Mouse (Mus musculus) layer of hippocampus, adult 18-20 months (tissue): ENCODE data around the gene Notch3. TPM values are rescaled to one million over a fixed set of nuclear protein-coding genes. Genes with fewer than 3 reads are reported as not detected.
"Not testable (repeated sequence)": the region's sequence is repeated elsewhere in the genome, so short reads cannot be mapped to it uniquely, and the experiment has no call there.

Source experiments
- DNase-seq, 2 experiments: peaks; one replicate each; pipeline ENCODE4 v3.0.0; 2022; ENCODE audit warnings: low spot score in 2 of 2
- total RNA-seq, 2 experiments: library from RNA; stranded (reverse); gene quantifications; 2 replicates each; pipeline ENCODE4 v1.2.3; 2021

Notch3 gene
- total RNA-seq, 2 experiments from 2014 or later: 4.4 to 5.0 TPM

DNA sequence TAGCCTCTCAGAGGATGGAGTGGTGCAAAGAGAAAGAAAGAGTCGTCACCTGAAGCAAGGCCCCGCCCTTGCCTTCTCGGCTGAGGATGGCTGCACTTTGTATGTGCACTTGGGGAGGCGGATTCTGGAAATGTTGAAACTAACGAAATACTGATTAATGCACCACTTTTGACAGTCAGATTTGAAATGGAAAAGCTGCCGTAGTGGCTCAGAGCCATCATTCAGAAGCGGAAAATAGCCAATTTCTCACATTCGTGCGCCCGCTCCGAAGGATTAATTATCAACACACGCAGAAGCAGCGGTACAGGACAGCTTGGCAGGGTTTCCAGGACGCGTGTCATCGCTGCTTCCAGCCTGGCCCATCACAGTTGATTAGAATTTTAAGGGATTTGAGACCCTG, 47.5 kb downstream of the Notch3 start:
- DNase-seq: peak; percentile 59 to 80

DNA sequence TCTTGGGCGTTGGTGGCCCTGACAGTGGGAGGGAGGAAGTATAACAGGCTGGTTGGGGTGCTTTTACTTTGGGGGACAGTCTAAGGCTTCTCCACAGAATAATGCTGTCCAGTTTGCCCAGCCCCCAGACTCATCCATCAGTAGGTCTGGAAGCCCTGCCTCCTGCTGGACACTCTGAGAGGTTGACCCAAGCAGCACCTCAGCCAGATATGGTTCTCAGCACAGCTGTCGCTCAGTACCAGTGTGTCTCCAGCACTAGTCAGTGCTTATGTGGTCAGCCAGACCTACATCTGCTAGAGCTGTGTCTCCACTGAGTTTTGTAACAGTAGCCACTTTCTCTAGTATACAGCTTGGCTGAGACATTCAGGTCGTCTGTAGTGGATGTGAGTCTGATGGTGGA, 48.2 kb downstream of the Notch3 start:
- DNase-seq: no peak

DNA sequence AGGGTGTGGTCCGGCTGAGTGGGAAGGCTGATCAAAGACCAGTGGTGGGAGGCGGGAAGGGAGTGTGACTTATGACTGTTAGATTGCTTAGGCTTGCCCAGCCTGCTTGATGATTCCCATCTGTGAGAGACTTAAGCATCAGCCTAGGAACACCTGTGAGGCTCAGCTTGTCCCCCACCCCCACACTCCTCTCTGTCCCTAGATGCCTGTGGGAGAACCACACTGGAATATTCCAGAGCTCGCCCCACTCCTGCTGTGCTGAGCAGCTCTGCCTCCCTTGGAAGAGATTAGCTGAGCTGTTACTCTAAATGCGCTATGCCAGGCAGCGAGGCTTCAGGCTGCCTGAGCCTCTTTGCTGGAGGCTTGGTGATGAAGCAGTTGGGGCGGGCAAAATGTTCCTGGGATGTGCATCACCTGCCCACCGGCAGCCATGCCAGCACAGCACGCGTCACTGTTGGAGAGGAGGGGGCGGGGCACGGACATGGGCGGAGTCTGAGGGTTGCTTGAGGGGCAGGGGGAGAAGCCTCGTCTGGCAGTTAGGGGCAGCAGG, 48.7 kb downstream of the Notch3 start:
- peak; percentile 48 to 73 for DNase-seq

DNA sequence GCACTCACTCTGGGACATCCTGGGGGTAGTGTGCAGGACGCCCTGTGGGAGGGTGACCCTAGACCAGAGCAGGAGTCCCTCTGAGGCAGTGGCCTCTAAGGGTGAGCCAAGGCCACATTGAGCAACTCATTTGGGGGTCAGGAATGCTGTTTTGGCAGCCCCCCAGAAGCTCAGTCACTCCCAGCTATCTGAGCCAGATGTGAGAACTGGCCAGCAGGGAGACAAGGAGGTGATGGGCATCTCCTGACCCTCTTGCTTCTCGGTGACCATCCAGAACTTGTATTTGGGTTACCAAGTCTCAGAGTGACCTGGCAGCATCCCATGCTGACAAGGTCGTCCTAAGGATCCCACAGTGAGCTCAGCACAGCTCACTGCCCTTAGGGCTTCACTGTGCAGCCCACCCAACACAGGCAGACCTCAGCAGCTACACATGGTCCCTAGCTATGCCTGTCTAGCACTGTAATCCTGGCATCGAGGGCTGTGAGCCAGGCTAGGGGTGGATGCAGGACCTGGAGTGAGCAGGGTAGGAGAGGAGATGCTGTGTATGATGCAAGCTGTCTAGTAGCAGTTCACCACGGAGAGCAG, 49.3 kb downstream of the Notch3 start:
- DNase-seq: no peak

DNA sequence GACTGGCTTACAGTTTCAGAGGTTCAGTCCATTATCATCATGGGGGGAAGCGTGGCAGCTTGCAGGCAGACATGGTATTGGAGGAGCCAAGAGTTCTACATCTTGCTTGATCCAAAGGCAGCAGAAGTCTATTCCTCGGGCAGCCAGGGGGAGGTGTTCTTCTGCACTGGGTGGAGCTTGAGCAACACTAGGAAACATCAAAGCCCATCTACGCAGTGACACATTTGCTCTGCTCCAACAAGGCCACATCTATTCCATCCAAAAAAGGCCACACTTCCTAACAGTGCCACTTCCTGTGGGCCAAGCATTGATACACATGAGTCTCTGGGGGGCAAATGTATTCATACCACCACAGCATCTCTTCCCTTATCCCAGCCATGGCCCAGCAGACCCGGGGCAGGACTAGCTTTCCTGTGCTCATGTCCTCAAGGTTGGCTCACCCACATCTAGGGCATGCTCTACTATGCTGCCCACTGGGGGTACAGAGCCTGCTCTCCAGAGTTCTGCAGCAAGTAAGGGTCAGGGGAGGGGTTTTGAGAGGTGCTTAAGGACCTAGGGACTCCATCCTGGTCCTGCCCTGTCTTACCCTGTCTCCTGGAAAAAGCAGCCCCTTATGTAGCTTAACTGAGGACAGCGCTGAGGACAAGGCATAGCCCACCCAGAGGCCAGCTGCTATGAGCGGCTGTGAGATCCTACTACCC, 49.9 kb downstream of the Notch3 start:
- no peak for DNase-seq

DNA sequence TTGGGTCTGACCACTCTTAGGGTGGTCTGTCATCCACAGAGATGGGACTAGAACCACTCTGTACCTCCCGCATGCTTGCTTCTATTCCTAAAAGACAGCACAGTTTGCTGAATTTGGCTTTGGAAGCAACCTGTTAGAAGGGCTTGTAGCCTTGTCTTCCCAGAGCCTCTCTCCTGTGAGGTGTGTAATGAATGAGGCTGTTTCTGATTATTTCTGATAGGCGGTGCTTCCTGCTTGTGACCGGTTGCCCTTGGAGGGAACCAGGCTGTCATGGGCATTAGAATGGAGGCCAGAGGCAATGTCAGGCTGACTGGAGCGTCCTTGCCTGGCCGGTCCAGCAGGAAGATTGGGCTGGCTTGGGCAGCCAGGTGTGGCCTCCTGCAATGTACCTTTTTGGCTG, 52.2 kb downstream of the Notch3 start:
- DNase-seq: not testable (repeated sequence)

DNA sequence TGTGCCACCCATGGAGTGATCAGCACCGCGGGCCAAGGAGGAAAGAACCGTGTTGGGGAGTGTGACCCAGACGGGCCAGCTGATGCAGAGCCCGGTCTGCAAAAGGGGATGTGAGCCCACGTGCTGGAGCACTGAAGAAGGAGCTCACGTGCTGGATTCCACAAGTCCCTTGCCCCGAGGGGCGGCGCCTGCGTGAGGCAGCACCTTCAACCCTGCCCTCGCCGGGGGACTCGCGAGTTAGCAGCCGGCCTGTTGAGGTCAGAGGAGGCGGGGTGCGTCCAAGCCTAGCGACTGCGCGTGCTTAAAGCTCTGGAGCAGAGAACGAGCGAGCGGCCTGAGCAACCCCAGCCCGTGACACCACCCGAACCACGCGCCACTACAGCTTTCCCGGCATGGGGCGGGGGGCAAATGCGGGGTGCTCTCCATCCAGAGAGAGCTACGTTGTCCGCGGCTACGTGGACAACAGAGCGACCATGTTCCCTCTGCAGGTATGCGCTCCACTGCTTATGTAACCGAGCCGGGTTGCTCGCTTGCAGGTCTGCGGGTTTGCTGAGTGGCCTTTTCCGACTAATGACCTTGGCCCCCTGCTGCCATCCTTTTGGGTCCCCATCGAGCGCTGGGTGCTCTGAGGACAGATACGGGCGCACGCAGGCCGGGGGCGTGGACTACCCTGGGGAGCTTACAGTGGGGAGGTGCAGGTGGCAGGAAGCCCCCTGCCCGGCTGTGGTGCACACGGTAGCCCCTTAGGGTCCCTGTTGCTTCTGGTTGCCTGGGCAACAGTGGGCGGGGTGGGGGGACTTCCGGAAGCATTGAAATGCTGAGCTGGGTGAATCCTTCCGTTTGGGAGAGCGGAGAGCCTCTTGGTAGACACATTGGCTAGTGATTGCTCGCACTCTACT, 52.9 kb downstream of the Notch3 start:
- peak in 1 of 2 experiments; percentile 39 for DNase-seq

DNA sequence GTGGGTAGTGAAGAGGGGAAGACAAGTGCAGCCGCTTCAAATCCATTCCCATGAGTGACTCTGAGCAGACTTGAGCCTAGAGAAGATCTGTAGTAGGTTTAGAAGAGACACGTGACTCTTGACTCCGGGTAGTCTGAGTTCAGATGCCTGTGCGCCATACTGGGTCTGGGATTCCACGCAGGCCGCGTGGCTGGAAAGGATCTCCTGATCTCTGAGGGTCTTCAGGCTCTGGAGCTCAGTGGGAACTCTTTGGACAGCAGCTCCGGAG, 53.5 kb downstream of the Notch3 start:
- no peak for DNase-seq

DNA sequence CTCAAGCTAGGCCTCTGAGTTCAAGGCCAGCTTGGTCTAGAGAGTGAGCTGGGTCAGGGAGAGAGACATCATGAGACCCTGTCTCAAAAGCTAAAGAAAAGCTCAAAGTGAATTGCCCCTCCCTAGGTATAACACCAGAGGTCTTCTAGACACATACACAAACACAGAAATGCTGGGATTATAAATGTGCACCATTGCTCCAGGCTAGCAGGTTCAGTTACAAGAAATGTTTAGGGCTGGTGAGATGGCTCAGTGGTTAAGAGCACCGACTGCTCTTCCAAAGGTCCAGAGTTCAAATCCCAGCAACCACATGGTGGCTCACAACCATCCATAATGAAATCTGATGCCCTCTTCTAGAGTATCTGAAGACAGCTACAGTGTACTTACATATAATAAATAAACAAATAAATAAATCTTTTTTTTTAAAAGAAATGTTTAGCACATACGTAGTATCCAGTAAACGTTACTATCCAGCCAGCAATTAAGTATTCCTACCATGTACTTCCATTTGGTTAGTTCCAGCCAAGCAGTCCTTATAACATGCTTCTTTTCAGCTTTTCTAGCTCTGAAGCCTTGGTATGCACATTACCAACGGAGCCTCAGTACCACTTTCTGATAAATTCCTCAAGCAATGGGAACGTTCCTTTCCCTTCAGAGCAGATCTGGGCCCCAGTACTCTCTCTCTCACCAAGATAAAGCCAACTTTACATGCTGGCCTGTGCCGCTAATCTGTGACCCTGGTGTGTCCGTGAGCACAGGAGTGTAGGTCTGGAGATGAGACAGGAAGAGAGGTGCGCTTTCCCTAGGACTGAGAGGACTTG, 54.0 kb downstream of the Notch3 start:
- DNase-seq: no peak

DNA sequence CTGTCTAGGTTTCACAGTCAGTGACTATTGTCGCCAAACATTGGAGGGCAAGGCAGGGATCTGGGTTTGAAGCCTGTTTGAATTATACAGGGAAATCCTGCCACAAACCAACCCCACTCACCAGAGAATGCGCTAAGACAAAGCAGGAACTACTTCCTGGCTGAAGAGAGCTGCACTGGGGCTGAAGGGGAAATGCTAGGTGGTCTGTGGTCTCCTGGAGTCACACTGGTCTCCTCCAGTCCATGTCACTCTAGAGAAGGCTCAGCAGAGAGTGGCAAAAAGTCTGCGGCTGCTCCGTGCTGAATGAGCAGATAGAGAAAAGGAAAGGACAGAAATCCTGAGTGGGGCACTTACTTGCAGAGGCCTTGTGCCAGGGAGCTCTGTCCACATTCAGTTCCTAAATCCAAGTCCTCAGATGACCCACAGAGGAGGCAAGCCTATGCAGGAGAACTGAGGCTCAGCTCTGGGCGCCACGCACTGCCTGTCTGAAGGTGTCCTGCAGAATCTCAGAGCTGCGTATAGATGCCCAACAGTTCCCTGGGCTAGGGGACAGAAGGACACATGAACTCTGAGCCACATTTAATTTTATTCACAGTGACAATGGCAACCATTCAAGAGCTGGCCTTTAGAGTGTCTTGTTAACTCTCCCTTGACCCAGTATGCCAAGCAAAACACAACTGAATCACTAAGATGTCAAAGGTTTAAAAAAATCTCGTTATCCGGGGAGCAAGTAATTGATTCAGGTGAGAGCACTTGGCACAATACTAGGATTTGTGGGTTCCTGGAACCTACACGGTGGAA, 55.5 kb downstream of the Notch3 start:
- DNase-seq: no peak

DNA sequence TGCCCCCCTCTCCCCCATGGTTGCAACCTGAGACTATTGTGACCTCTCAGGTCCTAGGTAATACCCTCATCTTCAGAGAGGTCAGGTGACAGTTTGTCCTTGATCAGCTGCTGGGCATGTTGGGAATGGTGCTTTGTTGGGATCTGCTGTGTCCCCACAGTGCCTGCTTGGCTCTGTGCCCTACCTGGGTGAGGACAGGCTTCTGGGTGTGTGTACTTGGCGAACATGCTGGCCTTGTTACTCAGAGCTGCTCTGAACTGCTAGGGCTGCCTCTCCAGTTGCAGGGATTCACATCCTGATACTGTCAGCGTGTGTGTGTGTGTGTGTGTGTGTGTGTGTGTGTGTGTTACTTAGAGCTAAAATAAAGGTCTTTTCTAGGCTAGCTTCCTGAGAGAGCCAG, 56.2 kb downstream of the Notch3 start:
- no peak for DNase-seq

DNA sequence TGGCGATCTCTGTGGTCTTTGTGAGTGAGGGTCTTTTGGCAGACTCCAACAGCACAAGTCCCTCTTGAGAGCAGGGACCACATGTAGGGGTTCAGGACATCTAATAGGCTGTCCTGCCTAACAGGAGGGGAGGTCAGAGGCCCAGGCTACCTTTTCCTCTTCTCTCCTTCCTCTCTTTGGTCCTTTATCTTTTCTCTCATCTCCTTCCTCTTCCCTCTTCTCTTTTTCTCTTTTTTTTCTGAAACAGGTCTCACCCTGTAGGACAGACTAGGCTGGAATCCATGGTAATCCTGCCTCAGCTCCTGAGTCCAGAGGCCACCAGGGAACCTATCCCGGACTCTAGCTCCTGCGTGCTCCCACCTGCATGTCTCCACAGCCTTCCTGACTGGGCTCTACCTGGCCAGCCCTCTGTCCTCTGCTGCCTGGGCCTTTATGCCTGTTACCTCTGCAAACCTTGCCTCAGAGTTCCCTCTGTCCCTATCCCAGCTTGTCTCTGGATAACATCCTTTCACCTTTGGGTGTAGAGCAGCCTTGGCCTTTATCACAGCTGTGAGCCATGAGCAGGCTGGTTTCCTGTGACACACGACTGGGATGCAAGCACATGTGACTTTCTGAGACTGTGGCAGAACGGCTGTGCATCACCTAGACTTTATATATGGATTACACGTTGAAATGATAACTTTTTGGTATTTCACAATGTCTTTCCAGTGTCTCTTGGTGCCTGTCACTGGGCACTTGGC, 57.3 kb downstream of the Notch3 start:
- no peak for DNase-seq

DNA sequence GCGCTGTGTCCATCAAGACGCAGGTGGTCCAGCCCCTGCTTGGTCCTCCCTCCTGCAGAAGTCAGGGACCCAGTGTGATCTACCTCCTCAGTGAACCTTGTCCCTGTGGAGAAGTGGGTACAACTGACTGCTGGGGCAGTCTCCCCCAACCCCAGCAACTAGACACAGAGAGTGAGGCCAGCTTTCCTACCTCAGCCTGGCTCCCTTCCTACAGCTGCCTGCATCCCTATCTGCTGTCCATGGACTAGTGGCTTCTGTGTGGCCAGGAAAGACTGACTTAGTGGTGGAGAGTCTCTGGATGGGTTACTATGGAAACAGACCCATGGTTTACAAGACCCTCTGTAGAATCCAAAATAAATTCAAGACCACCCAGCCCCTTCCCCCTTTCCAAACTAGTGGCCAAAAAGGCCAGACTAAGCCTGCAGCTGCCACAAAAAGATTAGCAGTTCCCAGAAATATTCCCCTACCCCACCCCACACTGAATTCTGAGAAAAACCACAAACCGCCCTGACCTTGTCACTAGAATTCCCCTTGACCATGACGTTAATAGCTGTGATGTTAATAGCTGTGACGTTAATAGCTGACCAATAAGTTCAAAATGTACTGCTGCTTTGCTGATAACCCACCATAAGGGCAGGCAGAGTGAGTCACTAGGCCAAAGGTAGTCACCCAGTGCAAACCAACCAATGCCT, 58.2 kb downstream of the Notch3 start:
- not testable (repeated sequence) for DNase-seq

DNA sequence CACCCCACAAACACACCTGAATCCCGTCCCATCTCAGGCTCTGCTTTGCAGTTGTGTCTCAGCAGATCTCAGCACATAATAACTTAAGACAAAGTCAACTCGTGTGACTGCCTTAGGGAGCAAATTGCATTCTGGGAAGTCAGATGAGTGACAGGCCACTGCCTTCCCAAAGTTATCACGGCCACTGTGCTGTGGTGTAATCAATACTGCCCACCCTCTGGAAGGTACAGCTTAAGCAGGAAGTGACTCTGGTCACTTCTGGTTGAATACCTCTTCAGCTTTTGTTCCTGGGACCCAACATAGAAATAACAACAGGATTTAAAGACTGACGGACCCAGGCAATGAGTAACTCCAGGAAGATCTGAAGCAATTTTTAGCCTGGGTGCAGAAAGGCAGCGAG, 58.8 kb downstream of the Notch3 start:
- no peak for DNase-seq

DNA sequence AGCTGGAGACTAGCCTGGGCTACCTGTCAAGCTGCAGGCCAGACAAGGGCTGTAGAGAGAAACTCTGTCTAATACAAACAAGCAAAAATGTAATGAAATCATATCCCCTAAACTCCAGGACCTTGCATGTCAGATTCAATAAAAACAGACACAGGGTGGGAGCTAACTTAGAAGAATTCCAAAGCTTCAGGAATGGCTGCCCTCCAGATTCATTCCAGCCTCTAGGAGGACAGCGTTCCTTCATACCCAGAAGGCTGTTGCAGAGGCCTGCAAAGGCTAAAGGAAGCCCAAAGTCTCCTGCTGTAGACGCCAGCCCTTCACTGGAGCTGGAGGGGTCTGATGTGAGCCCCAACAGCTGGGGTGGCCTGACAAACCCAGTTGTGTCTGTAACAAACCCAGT, 60.3 kb downstream of the Notch3 start:
- no peak for DNase-seq

DNA sequence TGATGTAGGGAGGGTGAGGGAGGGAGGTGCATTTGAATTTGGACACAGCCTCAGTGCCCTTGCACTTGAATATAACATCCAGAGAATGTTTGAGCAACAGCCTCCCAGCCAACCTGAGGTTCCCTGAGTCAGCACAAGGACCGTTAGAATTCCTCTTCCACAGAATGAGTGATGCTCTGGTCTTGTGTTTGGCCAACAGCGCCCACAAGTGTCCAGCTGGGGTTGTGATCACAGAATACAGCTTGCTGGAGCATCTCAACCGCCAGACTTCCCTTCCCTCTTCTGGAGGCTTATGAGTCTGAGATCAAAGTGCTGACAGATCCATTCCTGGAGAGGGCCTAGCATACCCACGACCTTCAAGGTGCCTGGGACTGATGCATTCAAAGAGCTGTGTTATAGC, 63.6 kb downstream of the Notch3 start:
- no peak for DNase-seq

DNA sequence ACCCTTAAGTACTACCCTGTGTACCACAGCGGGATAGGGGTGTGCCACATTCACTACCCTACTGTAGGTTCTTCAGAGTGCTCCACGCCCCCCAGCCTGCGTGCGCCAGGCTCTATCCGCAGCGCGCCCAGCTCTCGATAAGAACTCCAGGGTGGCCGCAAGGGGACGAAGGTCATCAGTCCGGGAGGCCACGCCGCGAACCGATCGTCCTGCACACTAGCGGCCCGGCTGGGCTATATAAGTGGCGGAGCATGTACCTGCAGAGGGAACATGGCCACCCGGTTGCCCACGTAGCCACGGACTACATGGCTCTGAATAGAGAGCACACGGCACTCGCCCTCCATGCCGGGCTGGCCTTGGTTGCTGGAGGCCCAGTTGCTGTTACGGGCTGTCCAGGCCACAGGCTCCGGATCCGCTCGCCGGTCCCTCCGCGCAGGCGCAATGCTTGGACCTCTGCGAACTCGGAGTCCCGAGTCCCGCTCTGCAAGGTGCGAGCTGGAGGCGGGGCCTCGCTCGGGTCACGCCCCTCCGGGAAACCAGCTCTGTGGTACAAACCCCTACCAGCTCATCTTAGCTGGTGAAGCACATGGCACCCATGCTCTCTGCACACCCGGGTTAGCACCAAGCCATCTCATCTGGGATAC, 66.6 kb downstream of the Notch3 start:
- no peak for DNase-seq

DNA sequence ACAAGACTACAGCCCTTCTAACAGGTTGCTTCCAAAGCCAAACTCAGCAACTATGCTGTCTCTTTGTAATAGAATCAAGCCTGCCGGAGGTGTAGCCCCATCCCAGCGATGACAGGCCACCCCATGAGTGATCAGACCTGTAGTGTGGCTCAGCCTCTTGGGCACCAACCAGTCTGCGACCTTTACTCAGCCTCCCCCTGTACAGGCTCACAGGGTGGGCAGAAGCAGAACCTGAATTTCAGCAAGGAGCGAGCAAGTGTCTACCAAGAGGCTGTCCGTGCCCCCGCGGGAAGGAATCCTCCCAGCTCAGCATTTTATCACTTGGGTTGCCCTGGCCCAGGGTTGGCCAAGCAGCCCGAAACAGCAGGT, 67.1 kb downstream of the Notch3 start:
- no peak for DNase-seq

DNA sequence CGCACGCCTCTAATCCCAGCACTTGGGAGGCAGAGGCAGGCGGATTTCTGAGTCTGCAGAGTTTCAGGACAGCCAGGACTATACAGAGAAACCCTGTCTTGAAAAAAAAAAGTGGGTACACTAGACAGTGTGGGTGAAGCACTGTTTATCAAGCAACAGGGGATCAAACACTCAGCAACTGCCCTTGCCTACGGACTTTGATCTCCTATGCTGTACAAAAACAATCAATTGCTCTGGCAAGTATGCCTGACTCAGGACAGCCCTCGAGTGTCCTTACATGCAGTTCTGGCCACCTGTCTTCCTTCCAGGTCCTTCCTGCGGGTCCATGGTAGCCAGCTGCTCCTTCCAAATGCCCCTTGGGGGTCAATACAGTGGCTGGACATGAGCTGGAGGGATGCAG, 67.7 kb downstream of the Notch3 start:
- not testable (repeated sequence) for DNase-seq
